Mouse (Mus musculus): ENCODE results near the gene Mrps35.
A peak's percentile ranks its signal among the peaks of the same experiment; 100 is the strongest.

Gene Mrps35

GRCm38 (mm10) chr6:147042291-147043290 is at the start of gene Mrps35:
Gene Mrps35 (plus strand): TSS chr6:147042764.
- DNase-seq: peak; percentile 93

- peak; percentile 71 for DNase-seq
These were observed 48.3 kb upstream of the Mrps35 start for GRCm38 (mm10) chr6:146994236-146994635.

GRCm38 (mm10) chr6:146995391-146995790 is 47.2 kb upstream of the Mrps35 start:
- DNase-seq: no peak

GRCm38 (mm10) chr6:146995878-146996277 is 46.7 kb upstream of the Mrps35 start:
- no peak for DNase-seq

GRCm38 (mm10) chr6:146997006-146997405 is 45.6 kb upstream of the Mrps35 start:
- DNase-seq: no peak

GRCm38 (mm10) chr6:146998710-146999109 is 43.9 kb upstream of the Mrps35 start:
- DNase-seq: no peak

- DNase-seq: no peak
These were observed 43.3 kb upstream of the Mrps35 start for GRCm38 (mm10) chr6:146999302-146999701.

GRCm38 (mm10) chr6:146999755-147000154 is 42.8 kb upstream of the Mrps35 start:
- DNase-seq: no peak

- DNase-seq: peak; percentile 40
These were observed 34.4 kb upstream of the Mrps35 start for GRCm38 (mm10) chr6:147008148-147008547.

GRCm38 (mm10) chr6:147010358-147010757 is 32.2 kb upstream of the Mrps35 start:
- DNase-seq: no peak

- no peak for DNase-seq
These were observed 31.6 kb upstream of the Mrps35 start for GRCm38 (mm10) chr6:147010811-147011520.

GRCm38 (mm10) chr6:147011555-147011954 is 31.0 kb upstream of the Mrps35 start:
- no peak for DNase-seq

GRCm38 (mm10) chr6:147011977-147012376 is 30.6 kb upstream of the Mrps35 start:
- no peak for DNase-seq

GRCm38 (mm10) chr6:147013546-147013945 is 29.0 kb upstream of the Mrps35 start:
- DNase-seq: no peak

GRCm38 (mm10) chr6:147017906-147018305 is 24.7 kb upstream of the Mrps35 start:
- DNase-seq: no peak

- no peak for DNase-seq
These were observed 24.2 kb upstream of the Mrps35 start for GRCm38 (mm10) chr6:147018364-147018763.

GRCm38 (mm10) chr6:147021181-147021580 is 21.4 kb upstream of the Mrps35 start:
- no peak for DNase-seq

GRCm38 (mm10) chr6:147022375-147023132 is 20.0 kb upstream of the Mrps35 start:
- DNase-seq: no peak

- no peak for DNase-seq
These were observed 19.5 kb upstream of the Mrps35 start for GRCm38 (mm10) chr6:147023133-147023395.

GRCm38 (mm10) chr6:147023568-147023967 is 19.0 kb upstream of the Mrps35 start:
- no peak for DNase-seq

- no peak for DNase-seq
These were observed 17.8 kb upstream of the Mrps35 start for GRCm38 (mm10) chr6:147024761-147025160.

- DNase-seq: no peak
These were observed 14.2 kb upstream of the Mrps35 start for GRCm38 (mm10) chr6:147028396-147028795.

GRCm38 (mm10) chr6:147029591-147029990 is 13.0 kb upstream of the Mrps35 start:
- no peak for DNase-seq
